Mouse (Mus musculus): Measurements from ENCODE around the gene Rreb1.

DNA sequence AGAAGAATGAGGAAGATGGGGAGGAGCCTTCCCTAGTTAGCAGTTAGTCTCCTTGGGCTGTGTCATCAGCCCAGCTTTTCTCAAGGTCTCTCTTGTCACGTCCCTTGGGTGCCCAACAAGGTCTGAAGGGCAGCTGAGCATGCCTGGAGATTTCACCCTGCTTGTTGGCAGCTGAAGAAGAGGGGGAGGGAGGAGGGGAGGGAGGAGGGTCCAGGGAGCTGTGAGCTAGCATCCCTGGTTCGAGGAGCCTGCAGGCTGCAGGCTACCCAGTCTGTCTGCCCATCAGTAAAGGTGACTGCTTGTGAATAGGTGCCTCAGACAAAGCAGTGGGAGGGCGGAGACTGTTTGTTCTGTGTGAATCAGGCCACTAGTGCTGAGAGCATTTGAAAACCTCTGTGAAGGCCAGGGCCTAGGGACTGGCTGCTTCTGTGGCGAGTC is 52.7 kb downstream of the Rreb1 start:
- TF ChIP-seq CTCF (conservative IDR thresholded peaks at IDR 0.05; ENCODE audit: low read length) (no peak), NANOG (IDR thresholded peaks at IDR 0.05; ENCODE audit: borderline replicate concordance, low read length) (no peak)

Measured in E14TG2a.4 (cell line).